Mouse (Mus musculus): ENCODE data around the gene Tpi1. TPM values are rescaled to one million over a fixed set of nuclear protein-coding genes. Genes with fewer than 3 reads are reported as not detected.
A peak's percentile ranks its signal among the peaks of the same experiment; 100 is the strongest.

The Tpi1 gene
- polyA plus RNA-seq, 1 experiment from 2014 or later = 405 TPM

GRCm38 (mm10) chr6:124767920-124768703 lies 46.0 kb downstream of the Tpi1 start:
- H3K27ac ChIP-seq (replicated peaks) = no peak overlapping the region
- H3K9ac ChIP-seq = no peak overlapping the region
- ATAC-seq (ENCODE audit: insufficient read depth) = no peak
- H3K4me1 ChIP-seq (replicated peaks) = peaks cover 24% of the 10 kb centered on the region
- H3K4me3 ChIP-seq (replicated peaks) = 0 out of 2 replicates have a peak overlapping the region, but pooled peaks have one; percentile 45
- no peaks in the 10 kb centered on the region for H3K9me3 ChIP-seq (replicated peaks)
- 23% methylated on average over 19 of the region's 19 CpGs for WGBS (ENCODE audit: insufficient replicate concordance)
- peaks cover 77% of the 10 kb centered on the region for H3K27me3 ChIP-seq
- peak overlapping the region; percentile 68 for H3K4me2 ChIP-seq
- H3K36me3 ChIP-seq (replicated peaks) = no peaks in the 10 kb centered on the region

- Histone ChIP-seq H3K9ac (no peak overlapping the region), H3K4me2 (no peak overlapping the region), H3K36me3 (replicated peaks) (no peaks in the 10 kb centered on the region), H3K27ac (replicated peaks) (no peak overlapping the region), H3K27me3 (peaks cover 81% of the 10 kb centered on the region), H3K4me3 (replicated peaks) (no peak overlapping the region), H3K4me1 (replicated peaks) (peaks cover 24% of the 10 kb centered on the region), H3K9me3 (replicated peaks) (no peaks in the 10 kb centered on the region)
- 60% methylated on average over 4 of the region's 4 CpGs for WGBS (ENCODE audit: insufficient replicate concordance)
- ATAC-seq (ENCODE audit: insufficient read depth) = no peak
Observed at GRCm38 (mm10) chr6:124767536-124767919, 46.6 kb downstream of the Tpi1 start.

DNA sequence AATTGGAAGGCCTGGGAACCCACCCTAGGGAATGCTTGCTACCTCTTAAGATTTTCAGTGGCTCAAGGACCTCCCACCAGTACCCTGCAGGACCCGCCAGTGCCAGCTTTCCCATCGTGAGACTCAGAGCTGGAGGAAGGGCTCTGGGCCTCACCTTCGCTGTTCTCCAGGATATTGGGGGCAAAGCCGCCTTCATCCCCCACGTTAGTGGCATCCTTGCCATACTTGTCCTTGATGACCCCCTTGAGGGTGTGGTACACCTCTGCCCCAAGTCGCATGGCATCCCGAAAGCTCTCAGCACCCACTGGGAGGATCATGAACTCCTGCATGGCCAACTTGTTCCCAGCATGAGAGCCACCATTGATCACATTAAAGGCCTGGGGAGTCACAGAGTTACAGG lies 48.1 kb downstream of the Tpi1 start:
- no peak overlapping the region for H3K9ac ChIP-seq
- H3K36me3 ChIP-seq (replicated peaks) = no peaks in the 10 kb centered on the region
- H3K27ac ChIP-seq (replicated peaks) = no peak overlapping the region
- H3K4me3 ChIP-seq (replicated peaks) = no peak overlapping the region
- peaks cover 24% of the 10 kb centered on the region for H3K4me1 ChIP-seq (replicated peaks)
- no peak for ATAC-seq (ENCODE audit: insufficient read depth)
- H3K9me3 ChIP-seq (replicated peaks) = no peaks in the 10 kb centered on the region
- peaks cover 84% of the 10 kb centered on the region for H3K27me3 ChIP-seq
- WGBS (ENCODE audit: insufficient replicate concordance) = 72% methylated on average over 7 of the region's 7 CpGs
- H3K4me2 ChIP-seq = no peak overlapping the region

Other genes starting within 250 kb of the Tpi1 start
- gene C1rb, start 244.0 kb downstream of the Tpi1 start, polyA plus RNA-seq (2015; fragmentation: Nextera tagmentation; extraction: Ambion mirVana) = not detected in 2 replicates
- not detected in 2 replicates for gene C1s2, start 178.2 kb downstream of the Tpi1 start, polyA plus RNA-seq (2015; fragmentation: Nextera tagmentation; extraction: Ambion mirVana)
- gene Lpcat3, start 151.3 kb downstream of the Tpi1 start, polyA plus RNA-seq (2015; fragmentation: Nextera tagmentation; extraction: Ambion mirVana) = 82.0 and 85.6 TPM in 2 replicates
- 122 and 128 TPM in 2 replicates for gene Emg1, start 102.1 kb downstream of the Tpi1 start, polyA plus RNA-seq (2015; fragmentation: Nextera tagmentation; extraction: Ambion mirVana)
- gene Phb2, start 102.0 kb downstream of the Tpi1 start, polyA plus RNA-seq (2015; fragmentation: Nextera tagmentation; extraction: Ambion mirVana) = 242 and 243 TPM in 2 replicates
- 38.1 and 43.7 TPM in 2 replicates for gene Ptpn6, start 75.6 kb downstream of the Tpi1 start, polyA plus RNA-seq (2015; fragmentation: Nextera tagmentation; extraction: Ambion mirVana)
- gene Grcc10, start 72.9 kb downstream of the Tpi1 start, polyA plus RNA-seq (2015; fragmentation: Nextera tagmentation; extraction: Ambion mirVana) = 75.9 and 76.4 TPM in 2 replicates
- gene Gm45234, start 58.3 kb downstream of the Tpi1 start, polyA plus RNA-seq (2015; fragmentation: Nextera tagmentation; extraction: Ambion mirVana) = not detected in 2 replicates
- 1.3 and 2.0 TPM in 2 replicates for gene Atn1, start 57.8 kb downstream of the Tpi1 start, polyA plus RNA-seq (2015; fragmentation: Nextera tagmentation; extraction: Ambion mirVana)
- gene Eno2, start 44.6 kb downstream of the Tpi1 start, polyA plus RNA-seq (2015; fragmentation: Nextera tagmentation; extraction: Ambion mirVana) = 0.39 and 0.41 TPM in 2 replicates
- gene Lrrc23, start 34.6 kb downstream of the Tpi1 start, polyA plus RNA-seq (2015; fragmentation: Nextera tagmentation; extraction: Ambion mirVana) = not detected in 2 replicates
- gene Spsb2, start 5.6 kb downstream of the Tpi1 start, polyA plus RNA-seq (2015; fragmentation: Nextera tagmentation; extraction: Ambion mirVana) = 9.2 and 9.5 TPM in 2 replicates
- 54.9 and 55.4 TPM in 2 replicates for gene Usp5, start 15.2 kb upstream of the Tpi1 start, polyA plus RNA-seq (2015; fragmentation: Nextera tagmentation; extraction: Ambion mirVana)
- 192 and 194 TPM in 2 replicates for gene Cdca3, start 15.3 kb upstream of the Tpi1 start, polyA plus RNA-seq (2015; fragmentation: Nextera tagmentation; extraction: Ambion mirVana)
- 0.29 and 0.68 TPM in 2 replicates for gene Gnb3, start 26.0 kb upstream of the Tpi1 start, polyA plus RNA-seq (2015; fragmentation: Nextera tagmentation; extraction: Ambion mirVana)
- 1.6 TPM in 2 replicates for gene P3h3, start 43.5 kb upstream of the Tpi1 start, polyA plus RNA-seq (2015; fragmentation: Nextera tagmentation; extraction: Ambion mirVana)
- gene Gpr162, start 49.7 kb upstream of the Tpi1 start, polyA plus RNA-seq (2015; fragmentation: Nextera tagmentation; extraction: Ambion mirVana) = 0.06 and 0.09 TPM in 2 replicates
- gene Cd4, start 73.9 kb upstream of the Tpi1 start, polyA plus RNA-seq (2015; fragmentation: Nextera tagmentation; extraction: Ambion mirVana) = 0.07 and 0.20 TPM in 2 replicates
- gene Lag3, start 97.4 kb upstream of the Tpi1 start, polyA plus RNA-seq (2015; fragmentation: Nextera tagmentation; extraction: Ambion mirVana) = 0.13 and 0.18 TPM in 2 replicates
- 56.2 and 62.7 TPM in 2 replicates for gene Ptms, start 105.8 kb upstream of the Tpi1 start, polyA plus RNA-seq (2015; fragmentation: Nextera tagmentation; extraction: Ambion mirVana)
- 119 and 127 TPM in 2 replicates for gene Mlf2, start 117.1 kb upstream of the Tpi1 start, polyA plus RNA-seq (2015; fragmentation: Nextera tagmentation; extraction: Ambion mirVana)
- 52.4 and 55.1 TPM in 2 replicates for gene Cops7a, start 151.2 kb upstream of the Tpi1 start, polyA plus RNA-seq (2015; fragmentation: Nextera tagmentation; extraction: Ambion mirVana)
- gene Pianp, start 182.4 kb upstream of the Tpi1 start, polyA plus RNA-seq (2015; fragmentation: Nextera tagmentation; extraction: Ambion mirVana) = 0.07 TPM in 2 replicates
- gene Zfp384, start 194.8 kb upstream of the Tpi1 start, polyA plus RNA-seq (2015; fragmentation: Nextera tagmentation; extraction: Ambion mirVana) = 4.1 and 4.7 TPM in 2 replicates
- gene Ing4, start 225.5 kb upstream of the Tpi1 start, polyA plus RNA-seq (2015; fragmentation: Nextera tagmentation; extraction: Ambion mirVana) = 27.6 and 30.9 TPM in 2 replicates
- gene Acrbp, start 235.4 kb upstream of the Tpi1 start, polyA plus RNA-seq (2015; fragmentation: Nextera tagmentation; extraction: Ambion mirVana) = 1.7 and 2.4 TPM in 2 replicates

Measured in liver, embryonic 15.5 days (tissue).